Mouse (Mus musculus) forebrain, embryonic 11.5 days (tissue): Measurements from ENCODE around the gene Rftn1. TPM values are rescaled to one million over a fixed set of nuclear protein-coding genes. Genes with fewer than 3 reads are reported as not detected.

Source experiments
- ATAC-seq: fragments of 200-750 bp; cut with Nextera tagmentation; replicated peaks from 2 replicates; pipeline ENCODE4 v1.8.0; 2017; ENCODE audit warnings: moderate TSS enrichment; ENCODE audit not compliant: low FRiP score
- DNase-seq: peaks from one replicate; pipeline ENCODE4 v3.0.0-alpha.2; 2017; ENCODE audit warnings: low spot score
- H3K27ac ChIP-seq: fragments of 300-500 bp; sonication (generic); 2 replicates; pipeline ENCODE4 v1.5.1; 2014; ENCODE audit warnings: low read depth, low read length
- H3K27me3 ChIP-seq: fragments of 300-500 bp; sonication (generic); 2 replicates; pipeline ENCODE4 v1.6.1; 2014; ENCODE audit warnings: mild to moderate bottlenecking, low read length, mixed read lengths; ENCODE audit not compliant: control insufficient read depth, insufficient read depth
- H3K36me3 ChIP-seq: fragments of 300-500 bp; sonication (generic); 2 replicates; pipeline ENCODE4 v1.6.1; 2014; ENCODE audit warnings: mild to moderate bottlenecking, low read length, moderate library complexity, mixed read lengths; ENCODE audit not compliant: control insufficient read depth, insufficient read depth
- H3K4me1 ChIP-seq: fragments of 300-500 bp; sonication (generic); replicated peaks from 2 replicates; pipeline ENCODE4 v1.6.1; 2014; ENCODE audit warnings: low read length, mixed read lengths; ENCODE audit not compliant: control insufficient read depth, insufficient read depth
- H3K4me2 ChIP-seq: fragments of 300-500 bp; sonication (generic); 2 replicates; pipeline ENCODE4 v1.6.1; 2014; ENCODE audit warnings: low read depth, mild to moderate bottlenecking, low read length, moderate library complexity, mixed read lengths; ENCODE audit not compliant: severe bottlenecking
- H3K4me3 ChIP-seq: fragments of 300-500 bp; sonication (generic); 2 replicates; pipeline ENCODE4 v1.5.1; 2014; ENCODE audit warnings: low read depth, low read length
- H3K9ac ChIP-seq: fragments of 300-500 bp; sonication (generic); 2 replicates; pipeline ENCODE4 v1.6.1; 2014; ENCODE audit warnings: low read length
- H3K9me3 ChIP-seq: fragments of 300-500 bp; sonication (generic); 2 replicates; pipeline ENCODE4 v1.6.1; 2016; ENCODE audit warnings: low read length, mixed read lengths; ENCODE audit not compliant: control insufficient read depth
- WGBS: fragments of 180-500 bp; shearing (Covaris S2); extraction: QIAGEN DNeasy Blood & Tissue Kit; methylation state at CpG from one replicate; pipeline ENCODE4 v1.1.7; 2014; 5-methylcytosine and 5-hydroxymethylcytosine counted together
- polyA plus RNA-seq: library from polyadenylated mRNA; unstranded; fragments of >200 nt; fragmentation: Nextera tagmentation; extraction: Ambion mirVana; gene quantifications from 2 replicates; pipeline ENCODE4 v1.2.1, GENCODE M21; 2014

The Rftn1 gene
- polyA plus RNA-seq, 1 experiment from 2014 or later = 11.6 TPM

GRCm38 (mm10) chr17:50068681-50069138 lies 121.8 kb downstream of the Rftn1 start:
- Histone ChIP-seq H3K27me3 (no peaks in the 10 kb centered on the region), H3K4me2 (no peak overlapping the region), H3K36me3 (no peaks in the 10 kb centered on the region), H3K4me1 (peaks cover 3% of the 10 kb centered on the region; the same call in 1 of the 2 replicates), H3K9me3 (no peaks in the 10 kb centered on the region), H3K27ac (no peak overlapping the region), H3K4me3 (no peak overlapping the region), H3K9ac (no peak overlapping the region)
- WGBS = 90% methylated on average over 10 of the region's 10 CpGs
- DNase-seq (no peak), ATAC-seq (no peak)

DNA sequence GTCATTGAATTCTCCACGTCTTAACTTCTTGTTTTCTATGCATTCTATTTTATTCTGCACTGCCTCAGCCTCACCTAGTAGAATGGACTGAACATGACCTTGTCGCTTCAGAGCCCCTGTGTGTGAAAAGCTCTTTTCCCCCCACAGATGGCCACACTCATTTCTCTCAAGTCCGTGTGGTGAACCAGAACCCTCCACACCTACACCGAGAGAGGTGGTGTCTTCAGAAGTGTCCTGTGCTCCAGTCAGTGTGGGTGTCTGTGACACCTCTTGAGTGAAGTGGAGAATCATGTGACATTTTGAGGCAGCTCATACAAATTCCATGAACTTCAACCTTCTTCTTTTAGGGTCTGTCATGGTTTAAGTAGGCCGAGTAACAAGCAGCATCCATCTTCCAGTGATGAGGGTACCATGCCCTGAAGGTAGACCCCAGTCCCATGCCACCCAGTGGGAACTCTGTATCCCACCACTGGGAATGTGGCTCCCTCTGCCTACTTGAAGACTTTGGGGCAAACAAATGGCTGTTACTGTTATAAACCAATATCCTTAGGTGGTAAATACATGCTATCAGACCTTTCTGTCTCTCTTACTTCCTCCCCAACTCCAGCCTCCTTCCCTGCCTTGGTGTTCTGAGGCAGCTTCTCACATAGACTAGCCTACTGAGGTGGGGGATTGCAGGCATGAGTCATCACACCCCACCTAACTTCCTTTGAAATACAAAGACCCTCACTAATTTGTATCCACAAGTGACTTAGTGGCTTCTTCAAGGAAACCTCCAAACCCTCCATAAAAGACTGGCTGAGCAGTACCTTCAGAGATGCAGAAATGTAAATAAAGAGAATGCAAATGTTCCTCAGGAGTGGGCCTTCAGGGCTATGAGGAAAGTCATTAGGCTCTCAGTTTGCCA lies 122.4 kb downstream of the Rftn1 start:
- Histone ChIP-seq H3K4me3 (no peak overlapping the region), H3K27ac (no peak overlapping the region), H3K36me3 (no peaks in the 10 kb centered on the region), H3K27me3 (no peaks in the 10 kb centered on the region), H3K4me1 (peaks cover 3% of the 10 kb centered on the region; the same call in 1 of the 2 replicates), H3K9me3 (no peaks in the 10 kb centered on the region), H3K9ac (no peak overlapping the region), H3K4me2 (no peak overlapping the region)
- no peak for ATAC-seq
- WGBS = 92% methylated on average over 5 of the region's 5 CpGs
- DNase-seq = no peak

GRCm38 (mm10) chr17:50066822-50067713 lies 123.4 kb downstream of the Rftn1 start:
- no peaks in the 10 kb centered on the region for H3K27me3 ChIP-seq
- no peak overlapping the region for H3K4me3 ChIP-seq
- peaks cover 3% of the 10 kb centered on the region; the same call in 1 of the 2 replicates for H3K4me1 ChIP-seq
- no peak for DNase-seq
- H3K27ac ChIP-seq = no peak overlapping the region
- no peak for ATAC-seq
- H3K9me3 ChIP-seq = no peaks in the 10 kb centered on the region
- no peak overlapping the region for H3K4me2 ChIP-seq
- no peaks in the 10 kb centered on the region for H3K36me3 ChIP-seq
- 82% methylated on average over 8 of the region's 8 CpGs for WGBS
- no peak overlapping the region for H3K9ac ChIP-seq

DNA sequence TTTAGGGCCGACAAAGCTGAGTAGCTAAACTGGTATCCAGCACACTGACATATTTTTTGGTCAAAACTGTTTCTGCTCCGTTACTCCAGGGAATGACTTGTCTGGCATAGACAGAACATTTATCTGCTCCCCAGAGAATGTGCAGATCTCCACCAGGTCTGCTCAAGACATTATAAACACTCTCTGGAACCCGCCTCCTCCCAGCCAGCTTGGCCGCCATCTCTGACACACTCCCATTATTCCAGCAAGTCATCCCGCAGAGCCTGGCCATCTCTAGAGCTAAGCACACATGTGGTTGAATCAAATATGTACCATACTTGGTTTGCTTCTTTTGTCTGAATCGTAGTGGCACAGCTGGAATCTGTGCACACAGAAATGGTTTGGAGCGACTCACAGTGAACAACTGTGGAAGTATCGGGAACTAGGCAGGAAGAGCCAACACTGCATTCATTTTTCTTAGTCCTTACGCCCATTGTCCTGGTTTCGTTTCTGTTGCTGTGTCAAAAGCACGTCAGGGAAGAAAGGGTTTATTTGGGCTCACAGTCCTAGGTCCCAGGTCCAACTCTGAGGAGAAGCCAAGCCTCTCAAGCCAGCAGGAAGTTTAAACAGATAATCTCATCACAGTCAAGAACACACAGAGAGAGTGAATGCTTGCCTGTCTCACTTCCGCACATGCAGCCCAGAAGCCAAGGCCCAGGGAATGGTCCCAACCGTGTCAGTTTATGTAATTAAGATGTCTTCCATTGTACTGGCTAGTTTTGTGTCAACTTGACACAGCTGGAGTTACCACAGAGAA lies 126.4 kb downstream of the Rftn1 start:
- Histone ChIP-seq H3K4me3 (no peak overlapping the region), H3K4me1 (no peaks in the 10 kb centered on the region), H3K36me3 (no peaks in the 10 kb centered on the region), H3K9me3 (no peaks in the 10 kb centered on the region), H3K27me3 (no peaks in the 10 kb centered on the region), H3K4me2 (no peak overlapping the region), H3K9ac (no peak overlapping the region), H3K27ac (no peak overlapping the region)
- DNase-seq (no peak), ATAC-seq (no peak)
- 83% methylated on average over 13 of the region's 13 CpGs for WGBS

- H3K9me3 ChIP-seq = no peaks in the 10 kb centered on the region
- no peaks in the 10 kb centered on the region for H3K4me1 ChIP-seq
- DNase-seq (no peak), ATAC-seq (no peak)
- H3K27me3 ChIP-seq = no peaks in the 10 kb centered on the region
- no peak overlapping the region for H3K4me2 ChIP-seq
- 83% methylated on average over 4 of the region's 4 CpGs for WGBS
- H3K4me3 ChIP-seq = no peak overlapping the region
- no peak overlapping the region for H3K9ac ChIP-seq
- no peak overlapping the region for H3K27ac ChIP-seq
- no peaks in the 10 kb centered on the region for H3K36me3 ChIP-seq
These were observed 127.8 kb downstream of the Rftn1 start for GRCm38 (mm10) chr17:50062649-50063048.

- Histone ChIP-seq H3K9me3 (no peaks in the 10 kb centered on the region), H3K4me1 (no peaks in the 10 kb centered on the region), H3K36me3 (no peaks in the 10 kb centered on the region), H3K27ac (no peak overlapping the region), H3K9ac (no peak overlapping the region), H3K4me3 (no peak overlapping the region), H3K27me3 (no peaks in the 10 kb centered on the region), H3K4me2 (no peak overlapping the region)
- ATAC-seq (no peak), DNase-seq (no peak)
- 97% methylated on average over 4 of the region's 4 CpGs for WGBS
These were observed 129.0 kb downstream of the Rftn1 start for GRCm38 (mm10) chr17:50061446-50061845.

DNA sequence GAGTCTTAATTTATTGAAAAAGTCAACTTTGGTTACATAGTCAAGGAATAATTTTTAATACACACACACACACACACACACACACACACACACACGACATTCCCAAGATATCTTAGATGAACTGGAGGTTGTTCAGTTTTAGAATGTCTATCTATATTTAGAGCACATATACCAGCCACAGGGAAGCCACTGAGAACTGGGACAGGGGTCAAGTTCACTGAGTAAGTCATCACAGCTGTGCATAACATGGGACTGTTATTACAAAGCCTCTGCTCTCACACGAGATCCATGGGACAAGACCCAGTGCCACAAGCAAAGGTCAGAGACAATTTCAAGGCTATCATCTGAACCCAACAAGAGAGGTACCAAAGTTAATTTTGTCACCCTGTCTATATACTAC lies 130.3 kb downstream of the Rftn1 start:
- H3K9me3 ChIP-seq = no peaks in the 10 kb centered on the region
- peaks cover 2% of the 10 kb centered on the region; the same call in 1 of the 2 replicates for H3K4me1 ChIP-seq
- DNase-seq = no peak
- no peak overlapping the region for H3K27ac ChIP-seq
- no peak for ATAC-seq
- 86% methylated on average over 2 of the region's 2 CpGs for WGBS
- no peaks in the 10 kb centered on the region for H3K27me3 ChIP-seq
- H3K36me3 ChIP-seq = no peaks in the 10 kb centered on the region
- H3K4me3 ChIP-seq = no peak overlapping the region
- no peak overlapping the region for H3K9ac ChIP-seq
- H3K4me2 ChIP-seq = no peak overlapping the region

DNA sequence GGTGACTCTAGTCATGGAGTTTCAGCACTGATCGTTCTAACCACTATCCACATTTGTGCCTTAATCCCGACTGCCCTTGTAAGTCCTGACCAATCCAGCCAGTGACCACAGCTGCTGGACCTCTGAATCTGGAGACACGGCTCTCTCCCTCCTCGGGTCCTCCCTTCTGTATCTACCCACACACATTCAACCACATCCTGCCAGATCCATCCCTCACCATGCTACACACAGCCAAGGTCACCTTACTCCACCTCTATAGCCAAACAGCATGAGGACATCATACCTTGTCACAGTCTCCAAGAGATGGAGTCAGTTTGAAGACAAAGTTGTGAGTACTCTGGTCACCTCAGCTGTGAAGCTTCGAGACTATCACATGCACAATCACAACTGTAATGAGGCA lies 131.1 kb downstream of the Rftn1 start:
- Histone ChIP-seq H3K4me1 (peaks cover 2% of the 10 kb centered on the region; the same call in 1 of the 2 replicates), H3K36me3 (no peaks in the 10 kb centered on the region), H3K27ac (no peak overlapping the region), H3K9ac (no peak overlapping the region), H3K27me3 (no peaks in the 10 kb centered on the region), H3K4me3 (no peak overlapping the region), H3K9me3 (no peaks in the 10 kb centered on the region), H3K4me2 (no peak overlapping the region)
- ATAC-seq = no peak
- 91% methylated on average over 5 of the region's 5 CpGs for WGBS
- no peak for DNase-seq
